Mouse (Mus musculus) MEL (cell line): ENCODE results near the gene Sult1d1.

Experiments
- CHD1 ChIP-seq: IDR thresholded peaks from 2 replicates; pipeline ENCODE4 v1.6.1; 2012; ENCODE audit warnings: low read depth, mild to moderate bottlenecking, inconsistent platforms, low read length, improper control_type of control experiment
- CTCF ChIP-seq, 3 experiments: IDR thresholded peaks in 2 of 3; conservative IDR thresholded peaks in 1 of 3; 2 replicates each; pipeline ENCODE4 v1.5.1; 2011 to 2012; ENCODE audit warnings: low read length in 3 of 3, low read depth in 2 of 3, mild to moderate bottlenecking in 2 of 3, improper control_type of control experiment in 1 of 3, inconsistent platforms in 1 of 3, mixed read lengths in 1 of 3, moderate library complexity in 1 of 3; ENCODE audit not compliant: control insufficient read depth in 1 of 3, insufficient read depth in 1 of 3, poor library complexity in 1 of 3, severe bottlenecking in 1 of 3
- E2F4 ChIP-seq: IDR thresholded peaks from 2 replicates; pipeline ENCODE4 v1.6.1; 2011; ENCODE audit warnings: low read depth, low read length, improper control_type of control experiment, borderline replicate concordance
- EP300 ChIP-seq, 2 experiments: IDR thresholded peaks; 2 replicates each; pipeline ENCODE4 v1.6.1; 2011; ENCODE audit warnings: improper control_type of control experiment in 2 of 2, low read length in 2 of 2, low read depth in 1 of 2, mild to moderate bottlenecking in 1 of 2
- ZC3H11A ChIP-seq: IDR thresholded peaks from 2 replicates; pipeline ENCODE4 v1.6.1; 2012; ENCODE audit warnings: low read depth, mild to moderate bottlenecking, inconsistent platforms, low read length, improper control_type of control experiment
- ZNF384 ChIP-seq: IDR thresholded peaks from 2 replicates; pipeline ENCODE4 v1.6.1; 2012; ENCODE audit warnings: low read depth, mild to moderate bottlenecking, inconsistent platforms, low read length, improper control_type of control experiment

DNA sequence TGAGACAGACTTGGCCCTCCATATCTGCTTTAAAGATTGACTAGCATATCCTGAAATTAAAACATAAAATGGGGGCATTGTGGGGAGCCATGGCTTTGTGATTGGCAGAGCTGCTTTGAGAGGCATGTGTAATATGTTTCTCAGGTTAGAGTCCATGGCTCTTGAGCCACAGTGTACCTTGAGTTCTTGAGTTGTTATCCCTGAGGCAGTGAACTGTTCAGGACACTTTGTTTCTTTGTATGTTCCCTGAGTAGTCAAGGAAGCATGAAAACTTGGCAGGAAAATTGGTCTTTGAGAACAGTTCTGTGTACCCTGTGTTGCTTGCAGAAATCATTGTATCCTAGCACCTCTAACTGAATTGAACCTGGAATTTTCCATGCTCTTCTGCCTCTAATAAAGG lies 5.9 kb downstream of the Sult1d1 start:
- no peak for TF ChIP-seq CHD1
- TF ChIP-seq EP300 (IDR thresholded peaks at IDR 0.05; ENCODE audit: low read depth in 1 of 2, low read length in 2 of 2) = no peak
- TF ChIP-seq ZNF384 = no peak
- TF ChIP-seq E2F4 = no peak
- no peak for TF ChIP-seq CTCF (IDR thresholded peaks at IDR 0.05 in 2 of 3, conservative IDR thresholded peaks at IDR 0.05 in 1 of 3; ENCODE audit: control insufficient read depth in 1 of 3, insufficient read depth in 1 of 3, low read depth in 2 of 3, low read length in 3 of 3, poor library complexity in 1 of 3, severe bottlenecking in 1 of 3)
- TF ChIP-seq ZC3H11A = no peak
